Comparison of ENCODE assay signal across 8 mouse cellular contexts in genomic region chr6:86526032-86526960, GRCm38 (mm10). TPM values are rescaled to one million over a fixed set of nuclear protein-coding genes. Genes with fewer than 3 reads are reported as not detected.
DNase-seq lines count a peak whose midpoint lies in the region; ATAC-seq and TF ChIP-seq lines count a peak whose summit lies in the region.

TSS of gene Pcbp1 (minus strand) at chr6:86526321.

- H3K4me3 ChIP-seq in gastrocnemius, adult 2 months, result peak within 1 kb of the TSS; percentile 88
- peak within 1 kb of the TSS; percentile 94 for H3K4me3 ChIP-seq in hindbrain, postnatal 0 days (ENCODE audit: low read length)
- peak within 1 kb of the TSS; percentile 89 for H3K4me3 ChIP-seq in left cerebral cortex, adult 2 months

- no peaks in the 10 kb centered on the region for H3K9me3 ChIP-seq in hindbrain, postnatal 0 days (ENCODE audit: low read length)

- intact Hi-C loops in gastrocnemius, adult 2 months (cut with DNase I), result loop anchor here (1.0 kb wide), 1 partner anchor 54 kb away; no protein-coding TSS in a partner anchor
- intact Hi-C loops in left cerebral cortex, adult 2 months (cut with DNase I), result loop anchor here (1.0 kb wide), 3 partner anchors 54 to 143 kb away; partner anchors contain the start of genes C87436 and Mxd1

- no peaks in the 10 kb centered on the region for H3K27me3 ChIP-seq in hindbrain, postnatal 0 days (ENCODE audit: insufficient read depth, low read length)

- TF ChIP-seq CTCF in gastrocnemius, adult 2 months (IDR thresholded peaks at IDR 0.05), result no peak
- no peak for TF ChIP-seq CTCF in hindbrain, postnatal 0 days (IDR thresholded peaks at IDR 0.05; ENCODE audit: low read depth)
- no peak for TF ChIP-seq CTCF in left cerebral cortex, adult 2 months (IDR thresholded peaks at IDR 0.05)

- peak within 1 kb of the TSS; percentile 96 for H3K9ac ChIP-seq in hindbrain, postnatal 0 days (replicated peaks; ENCODE audit: low read length)

- 2% methylated on average over 94 of the region's 120 CpGs for WGBS in hindbrain, postnatal 0 days

- peak within 1 kb of the TSS; percentile 100 for H3K27ac ChIP-seq in gastrocnemius, adult 2 months
- H3K27ac ChIP-seq in hindbrain, postnatal 0 days, result peak within 1 kb of the TSS; percentile 100
- H3K27ac ChIP-seq in left cerebral cortex, adult 2 months, result peak within 1 kb of the TSS; percentile 100

- H3K36me3 ChIP-seq in hindbrain, postnatal 0 days (ENCODE audit: insufficient read depth, low read length), result no peaks in the 10 kb centered on the region; the same call in 1 of the 2 replicates

- peak within 1 kb of the TSS; percentile 88 for H3K4me2 ChIP-seq in hindbrain, postnatal 0 days (ENCODE audit: low read depth, low read length)

- peaks cover 12% of the 10 kb centered on the region for H3K4me1 ChIP-seq in hindbrain, postnatal 0 days (ENCODE audit: insufficient read depth, low read length)

- ATAC-seq in hindbrain, postnatal 0 days, result peak; percentile 90
- peak; percentile 67 for ATAC-seq in megakaryocyte, adult 5-6 weeks (ENCODE audit: poor library complexity, severe bottlenecking)

- DNase-seq in WW6 (ENCODE audit: low read depth, low spot score), result peak; percentile 89
- peak; percentile 99 to 100 for DNase-seq in cerebellum, postnatal 4 days (ENCODE audit: low spot score in 2 of 2)
- peak; percentile 99 for DNase-seq in gastrocnemius, adult 2 months
- peak; percentile 98 for DNase-seq in hindbrain, postnatal 0 days (ENCODE audit: low spot score)
- DNase-seq in left cerebral cortex, adult 2 months (ENCODE audit: extremely low spot score in 1 of 2, low spot score in 2 of 2), result peak; percentile 97 to 98
- peak; percentile 94 to 95 for DNase-seq in right cerebral cortex, adult 2 months (ENCODE audit: low spot score in 2 of 2)
- peak; percentile 98 for DNase-seq in urinary bladder, postnatal 14 days (ENCODE audit: low spot score)

RNA-seq across cellular contexts. Expression of gene Pcbp1, which starts in this region (rescaled TPM):
- 100 to 1,000 TPM; 121 to 128 TPM for total RNA-seq in gastrocnemius, adult 2 months (2021)
- total RNA-seq in hindbrain, postnatal 0 days (2014; rRNA removed), result 61.7 and 71.3 TPM in 2 replicates
- 300 and 303 TPM in 2 replicates for polyA plus RNA-seq in hindbrain, postnatal 0 days (2015; fragmentation: Nextera tagmentation; extraction: Ambion mirVana)
- 100 to 1,000 TPM; 174 to 176 TPM for total RNA-seq in left cerebral cortex, adult 2 months (2021)
- 204 and 222 TPM in 2 replicates for total RNA-seq in megakaryocyte, adult 5-6 weeks (2015)
- total RNA-seq in megakaryocyte, adult 5-6 weeks (2017), result 58.9 and 76.8 TPM in 2 replicates

Comparison
In these comparisons a context has a peak if more than half of its experiments do, and no peak if none do; other contexts are left out.
1. Peak in every context shown above with its lines: DNase-seq, ATAC-seq, H3K4me3 ChIP-seq and H3K27ac ChIP-seq.